Mouse (Mus musculus): ENCODE data around the gene Id3. TPM values are rescaled to one million over a fixed set of nuclear protein-coding genes. Genes with fewer than 3 reads are reported as not detected.
A peak's percentile ranks its signal among the peaks of the same experiment; 100 is the strongest.

Id3 gene
- polyA plus RNA-seq, 1 experiment: 33.8 TPM

DNA sequence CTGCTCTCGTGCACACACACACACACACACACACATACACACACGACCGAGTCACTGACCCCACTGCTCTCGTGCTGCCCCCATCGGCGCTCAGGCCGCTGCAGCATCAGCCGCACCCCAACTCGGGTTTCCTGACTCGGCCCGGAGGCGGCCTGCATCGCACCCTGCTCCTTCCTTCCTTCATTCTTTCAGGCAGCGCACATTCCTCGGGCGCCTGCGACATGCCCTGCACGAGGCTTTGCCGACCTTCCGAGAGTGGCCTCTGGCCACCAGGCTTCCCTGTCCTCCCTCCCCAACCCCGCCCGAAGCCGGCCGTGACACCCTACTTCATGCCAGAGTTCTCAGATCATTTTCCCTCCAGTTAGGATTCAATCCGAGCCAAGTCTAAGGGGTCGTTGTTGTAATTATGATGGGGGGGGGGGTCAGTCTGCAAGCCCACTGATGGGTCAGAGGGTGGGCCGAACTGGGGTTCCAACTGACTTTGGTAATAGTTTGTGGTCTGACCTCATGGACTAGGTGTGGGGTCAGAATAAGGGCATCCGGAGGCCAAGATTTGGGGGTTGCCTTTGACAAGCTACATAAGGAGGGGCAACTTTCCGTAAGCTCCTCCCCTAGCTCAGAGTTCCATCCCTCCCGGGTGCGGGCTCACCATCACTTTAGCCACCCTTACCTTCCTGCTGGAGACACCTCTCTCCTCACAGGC lies 5.2 kb downstream of the Id3 start:
- TF ChIP-seq CTCF (IDR thresholded peaks at IDR 0.05; ENCODE audit: control insufficient read depth, insufficient read depth, low read length) (no peak), POLR2A (IDR thresholded peaks at IDR 0.05; ENCODE audit: borderline replicate concordance, control insufficient read depth, low read depth, low read length) (no peak)
- 16% methylated on average over 31 of the region's 31 CpGs for WGBS
- peaks cover 1% of the 10 kb centered on the region; the same call in 1 of the 2 replicates for H3K4me1 ChIP-seq (ENCODE audit: control insufficient read depth, insufficient read depth, low read length)
- H3K27ac ChIP-seq (ENCODE audit: control insufficient read depth, insufficient read depth, low read depth, low read length, poor library complexity): no peak overlapping the region
- no peak overlapping the region for H3K4me3 ChIP-seq (replicated peaks; ENCODE audit: control insufficient read depth, low read depth, low read length)

DNA sequence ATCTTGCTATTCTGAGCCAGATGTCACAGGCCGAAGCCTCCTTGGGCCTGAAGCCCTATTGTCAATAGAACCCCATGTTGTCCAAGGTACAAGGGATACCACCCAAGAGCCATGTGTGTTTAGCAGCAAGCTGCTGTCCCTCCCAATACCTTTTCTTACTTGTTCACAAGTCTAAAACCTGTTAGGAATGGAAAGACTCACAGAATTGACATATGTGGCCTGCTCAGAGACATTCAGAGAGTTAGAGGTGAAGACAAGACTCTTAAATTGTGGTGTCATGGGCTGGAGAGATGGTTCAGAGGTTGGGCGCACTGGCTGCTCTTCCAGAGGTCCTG lies 5.7 kb downstream of the Id3 start:
- TF ChIP-seq POLR2A (IDR thresholded peaks at IDR 0.05; ENCODE audit: borderline replicate concordance, control insufficient read depth, low read depth, low read length): no peak
- no peak for TF ChIP-seq CTCF (IDR thresholded peaks at IDR 0.05; ENCODE audit: control insufficient read depth, insufficient read depth, low read length)
- Histone ChIP-seq H3K4me1 (ENCODE audit: control insufficient read depth, insufficient read depth, low read length) (peaks cover 1% of the 10 kb centered on the region; the same call in 1 of the 2 replicates), H3K27ac (ENCODE audit: control insufficient read depth, insufficient read depth, low read depth, low read length, poor library complexity) (no peak overlapping the region), H3K4me3 (replicated peaks; ENCODE audit: control insufficient read depth, low read depth, low read length) (no peak overlapping the region)
- WGBS: 86% methylated on average over 2 of the region's 2 CpGs

DNA sequence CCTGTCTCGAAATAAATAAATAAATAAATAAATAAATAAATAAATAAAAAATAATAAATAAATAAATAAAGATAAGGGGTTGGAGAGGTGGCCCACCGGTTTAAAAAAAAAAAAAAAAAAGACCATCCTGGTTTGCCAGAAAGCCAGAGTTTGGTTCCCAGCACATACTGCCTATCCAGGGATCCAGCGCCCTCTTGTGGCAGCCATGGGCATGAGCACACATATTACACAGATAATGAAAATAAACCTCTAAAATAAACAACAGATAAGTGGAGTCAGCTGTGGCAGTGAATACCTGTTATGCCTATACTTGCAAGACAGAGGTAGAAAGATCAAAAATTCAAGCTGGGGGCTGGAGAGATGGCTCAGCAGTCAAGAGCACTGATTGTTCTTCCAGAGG lies 6.4 kb downstream of the Id3 start:
- Histone ChIP-seq H3K27ac (ENCODE audit: control insufficient read depth, insufficient read depth, low read depth, low read length, poor library complexity) (no peak overlapping the region), H3K4me1 (ENCODE audit: control insufficient read depth, insufficient read depth, low read length) (peaks cover 1% of the 10 kb centered on the region; the same call in 1 of the 2 replicates)
- WGBS: 43% methylated on average over 3 of the region's 3 CpGs

DNA sequence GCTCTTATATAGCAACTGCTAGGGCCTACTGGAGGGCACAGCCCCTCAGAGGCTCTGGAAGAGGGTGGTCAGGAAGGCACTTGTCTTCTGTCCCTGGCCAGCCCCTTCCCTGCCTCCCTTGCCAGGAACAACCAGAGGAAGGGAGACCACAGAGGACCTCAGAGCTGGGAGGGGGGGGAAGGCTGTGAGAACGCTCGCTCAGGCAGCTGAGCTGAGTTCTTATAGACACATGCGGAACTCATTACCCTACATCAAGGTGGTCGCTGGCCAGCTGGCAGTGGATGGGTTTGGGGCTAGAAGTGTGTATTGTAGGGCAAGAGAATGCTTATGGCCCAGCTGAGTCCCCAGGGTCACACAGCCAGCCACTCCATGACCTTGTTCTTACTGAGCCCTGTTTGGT lies 7.3 kb downstream of the Id3 start:
- 80% methylated on average over 4 of the region's 4 CpGs for WGBS
- Histone ChIP-seq H3K27ac (ENCODE audit: control insufficient read depth, insufficient read depth, low read depth, low read length, poor library complexity) (no peak overlapping the region), H3K4me1 (ENCODE audit: control insufficient read depth, insufficient read depth, low read length) (peaks cover 1% of the 10 kb centered on the region; the same call in 1 of the 2 replicates), H3K4me3 (replicated peaks; ENCODE audit: control insufficient read depth, low read depth, low read length) (no peak overlapping the region)
- TF ChIP-seq CTCF (IDR thresholded peaks at IDR 0.05; ENCODE audit: control insufficient read depth, insufficient read depth, low read length) (no peak), POLR2A (IDR thresholded peaks at IDR 0.05; ENCODE audit: borderline replicate concordance, control insufficient read depth, low read depth, low read length) (no peak)

More for the DNA sequence above, 6.4 kb downstream of the Id3 start:
- no peak overlapping the region for H3K4me3 ChIP-seq (replicated peaks; ENCODE audit: control insufficient read depth, low read depth, low read length)
- peak; percentile 87 for TF ChIP-seq CTCF (IDR thresholded peaks at IDR 0.05; ENCODE audit: control insufficient read depth, insufficient read depth, low read length)
- TF ChIP-seq POLR2A (IDR thresholded peaks at IDR 0.05; ENCODE audit: borderline replicate concordance, control insufficient read depth, low read depth, low read length): no peak

DNA sequence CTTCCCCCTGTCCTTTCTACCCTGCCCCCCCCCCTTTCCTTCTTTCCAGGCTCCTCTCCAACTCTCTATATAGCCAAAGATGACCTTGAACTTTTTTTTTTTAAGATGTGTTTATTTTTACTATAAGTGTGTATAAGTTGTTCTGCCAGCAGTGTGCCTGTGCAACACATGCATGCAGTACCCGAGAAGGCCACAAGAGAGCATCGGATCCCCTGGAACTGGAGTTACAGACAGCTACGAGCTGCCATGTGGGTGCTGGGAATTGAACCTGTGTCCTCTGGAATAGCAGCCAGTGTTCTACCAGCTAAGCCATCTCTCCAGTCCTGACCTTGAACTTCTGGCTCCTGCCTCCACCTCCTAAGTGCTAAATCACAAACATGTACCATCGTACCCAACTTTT lies 9.5 kb downstream of the Id3 start:
- 74% methylated on average over 4 of the region's 4 CpGs for WGBS

DNA sequence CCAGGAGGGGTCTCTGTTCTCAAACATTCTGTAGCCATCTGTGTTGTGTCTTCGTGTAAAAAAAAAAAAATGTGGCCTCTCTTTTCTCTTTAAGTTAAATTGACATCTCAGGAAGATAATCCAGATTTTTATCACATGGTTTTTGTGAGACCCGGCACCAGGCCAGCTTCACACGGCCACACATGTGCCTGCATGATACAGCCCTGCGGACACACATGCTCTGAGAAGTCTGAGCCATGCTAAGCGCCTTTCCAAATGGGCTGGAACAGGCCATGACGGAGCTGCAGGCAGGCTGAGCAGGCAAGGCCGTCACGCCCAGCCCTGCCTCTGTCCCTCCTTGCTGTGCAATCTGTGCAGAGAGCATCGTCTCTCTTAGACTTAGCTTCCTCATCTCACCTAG lies 11.2 kb downstream of the Id3 start:
- no peak overlapping the region for H3K4me3 ChIP-seq (replicated peaks; ENCODE audit: control insufficient read depth, low read depth, low read length)
- no peak overlapping the region for H3K27ac ChIP-seq (ENCODE audit: control insufficient read depth, insufficient read depth, low read depth, low read length, poor library complexity)
- no peak for TF ChIP-seq CTCF (IDR thresholded peaks at IDR 0.05; ENCODE audit: control insufficient read depth, insufficient read depth, low read length)
- no peak for TF ChIP-seq POLR2A (IDR thresholded peaks at IDR 0.05; ENCODE audit: borderline replicate concordance, control insufficient read depth, low read depth, low read length)
- 75% methylated on average over 9 of the region's 9 CpGs for WGBS
- no peaks in the 10 kb centered on the region for H3K4me1 ChIP-seq (ENCODE audit: control insufficient read depth, insufficient read depth, low read length)

More for the DNA sequence above, 9.5 kb downstream of the Id3 start:
- TF ChIP-seq CTCF (IDR thresholded peaks at IDR 0.05; ENCODE audit: control insufficient read depth, insufficient read depth, low read length) (no peak), POLR2A (IDR thresholded peaks at IDR 0.05; ENCODE audit: borderline replicate concordance, control insufficient read depth, low read depth, low read length) (no peak)
- no peak overlapping the region for H3K27ac ChIP-seq (ENCODE audit: control insufficient read depth, insufficient read depth, low read depth, low read length, poor library complexity)
- H3K4me1 ChIP-seq (ENCODE audit: control insufficient read depth, insufficient read depth, low read length): no peaks in the 10 kb centered on the region
- H3K4me3 ChIP-seq (replicated peaks; ENCODE audit: control insufficient read depth, low read depth, low read length): no peak overlapping the region

DNA sequence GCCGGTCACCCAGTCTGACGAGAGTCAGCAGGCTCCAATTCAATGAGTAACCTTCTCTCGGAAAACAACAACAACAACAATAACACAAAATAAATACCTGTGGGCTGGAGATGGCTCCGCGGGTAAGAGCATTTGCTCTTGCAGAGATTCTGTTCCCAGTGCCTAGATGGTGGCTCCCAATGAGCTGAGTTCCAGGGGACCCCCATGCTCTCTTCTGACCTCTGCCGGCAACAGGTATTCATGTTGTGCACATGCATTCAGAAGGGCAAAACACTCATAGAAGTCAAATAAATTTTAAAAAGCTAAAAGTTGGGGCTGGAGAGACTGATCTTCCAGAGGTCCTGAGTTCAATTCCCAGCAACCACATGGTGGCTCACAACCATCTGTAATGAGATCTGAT lies 15.2 kb downstream of the Id3 start:
- Histone ChIP-seq H3K4me3 (replicated peaks; ENCODE audit: control insufficient read depth, low read depth, low read length) (no peak overlapping the region), H3K4me1 (ENCODE audit: control insufficient read depth, insufficient read depth, low read length) (no peaks in the 10 kb centered on the region), H3K27ac (ENCODE audit: control insufficient read depth, insufficient read depth, low read depth, low read length, poor library complexity) (no peak overlapping the region)
- TF ChIP-seq CTCF (IDR thresholded peaks at IDR 0.05; ENCODE audit: control insufficient read depth, insufficient read depth, low read length) (no peak), POLR2A (IDR thresholded peaks at IDR 0.05; ENCODE audit: borderline replicate concordance, control insufficient read depth, low read depth, low read length) (no peak)
- 77% methylated on average over 6 of the region's 6 CpGs for WGBS

DNA sequence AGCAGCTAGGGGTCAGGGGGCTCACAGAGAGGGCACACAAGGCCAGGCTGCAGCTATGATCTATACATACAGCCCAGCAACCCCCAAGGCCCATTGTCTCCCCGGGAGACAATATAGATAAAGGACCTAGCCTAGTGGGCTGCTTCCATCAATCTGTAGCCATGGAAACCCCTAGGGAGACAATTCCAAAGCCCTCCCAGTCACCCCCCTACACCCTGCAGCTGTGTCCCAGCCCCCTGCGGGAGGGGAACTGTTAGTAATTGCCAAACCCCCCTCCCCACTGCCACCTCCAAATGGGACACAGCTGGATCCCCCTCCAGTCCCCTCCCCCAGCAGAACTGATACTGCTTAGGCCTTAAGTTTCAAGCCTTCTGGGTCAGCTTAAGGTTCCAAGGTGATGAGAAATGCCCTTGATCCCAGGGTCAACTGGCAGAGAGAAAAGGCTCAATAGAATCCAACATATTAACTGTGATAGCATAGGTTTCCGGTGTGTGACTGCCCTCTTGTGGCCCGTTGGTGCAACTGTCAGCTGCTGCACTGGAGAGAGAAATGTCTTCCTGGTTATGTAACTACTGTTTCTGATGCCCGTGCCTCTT lies 16.6 kb downstream of the Id3 start:
- TF ChIP-seq CTCF (IDR thresholded peaks at IDR 0.05; ENCODE audit: control insufficient read depth, insufficient read depth, low read length) (peak; percentile 95), POLR2A (IDR thresholded peaks at IDR 0.05; ENCODE audit: borderline replicate concordance, control insufficient read depth, low read depth, low read length) (no peak)
- Histone ChIP-seq H3K4me1 (ENCODE audit: control insufficient read depth, insufficient read depth, low read length) (no peaks in the 10 kb centered on the region), H3K27ac (ENCODE audit: control insufficient read depth, insufficient read depth, low read depth, low read length, poor library complexity) (no peak overlapping the region), H3K4me3 (replicated peaks; ENCODE audit: control insufficient read depth, low read depth, low read length) (no peak overlapping the region)
- WGBS: 26% methylated on average over 5 of the region's 5 CpGs
